Mouse (Mus musculus) ovary, postnatal 36 days (tissue): ENCODE measurements around the gene Astl.

ENCODE experiments used
- DNase-seq: peaks from one replicate; pipeline ENCODE4 v3.0.0; 2022; ENCODE audit warnings: low spot score, mixed read lengths

Gene Astl

GRCm38 (mm10) chr2:127324456-127324855 lies 14.0 kb upstream of the Astl start:
- no peak for DNase-seq

- DNase-seq: no peak
Observed at GRCm38 (mm10) chr2:127328090-127328851, 10.2 kb upstream of the Astl start.

GRCm38 (mm10) chr2:127332807-127333570 lies 5.5 kb upstream of the Astl start:
- DNase-seq: no peak

GRCm38 (mm10) chr2:127333945-127334603 lies 4.4 kb upstream of the Astl start:
- no peak for DNase-seq

GRCm38 (mm10) chr2:127335078-127335541 lies 3.3 kb upstream of the Astl start:
- DNase-seq: no peak

- DNase-seq: peak; percentile 72
Observed at GRCm38 (mm10) chr2:127335767-127336496, 2.5 kb upstream of the Astl start, which contains the start of gene Dusp2. Gene Dusp2 (plus strand): TSS chr2:127336159.

- no peak for DNase-seq
Observed at GRCm38 (mm10) chr2:127336497-127336832, 2.0 kb upstream of the Astl start.

- no peak for DNase-seq
Observed at GRCm38 (mm10) chr2:127336885-127337284, 1.6 kb upstream of the Astl start.

- DNase-seq: no peak
Observed at GRCm38 (mm10) chr2:127337531-127337930, 908 bp upstream of the Astl start.

GRCm38 (mm10) chr2:127338012-127338411 lies 427 bp upstream of the Astl start:
- DNase-seq: no peak

- no peak for DNase-seq
Observed at GRCm38 (mm10) chr2:127338833-127339232, 394 bp downstream of the Astl start.

- DNase-seq: no peak
Observed at GRCm38 (mm10) chr2:127339262-127339661, 823 bp downstream of the Astl start.

- DNase-seq: peak; percentile 46
Observed at GRCm38 (mm10) chr2:127341159-127341558, 2.7 kb downstream of the Astl start.

- DNase-seq: no peak
Observed at GRCm38 (mm10) chr2:127346334-127346733, 7.9 kb downstream of the Astl start.

GRCm38 (mm10) chr2:127347147-127347985 lies 8.9 kb downstream of the Astl start:
- DNase-seq: no peak

- no peak for DNase-seq
Observed at GRCm38 (mm10) chr2:127353881-127354280, 15.4 kb downstream of the Astl start.

- DNase-seq: peak; percentile 81
Observed at GRCm38 (mm10) chr2:127362459-127363281, 24.2 kb downstream of the Astl start, which contains the start of gene Adra2b. Gene Adra2b (plus strand): TSS chr2:127363208.

GRCm38 (mm10) chr2:127363282-127363652 lies 24.8 kb downstream of the Astl start:
- DNase-seq: no peak

- DNase-seq: no peak
Observed at GRCm38 (mm10) chr2:127363696-127364095, 25.3 kb downstream of the Astl start.

- DNase-seq: no peak
Observed at GRCm38 (mm10) chr2:127364452-127364851, 26.0 kb downstream of the Astl start.
